Mouse (Mus musculus) mammary gland, adult 2 months (tissue): ENCODE data around the gene Pgk1. TPM values are rescaled to one million over a fixed set of nuclear protein-coding genes. Genes with fewer than 3 reads are reported as not detected.

ENCODE experiments used
- polyA plus RNA-seq: library from polyadenylated mRNA; depleted of rRNA; stranded (reverse); fragments of >200 nt; gene quantifications from 2 replicates; pipeline ENCODE4 v1.2.3, GENCODE M21; 2012; ENCODE audit warnings: low replicate concordance; rRNA removed

The Pgk1 gene
- 53.5 and 240 TPM in 2 replicates for polyA plus RNA-seq

GRCm38 (mm10) chrX:106186713-106187649 is at the start of gene Pgk1:
Gene Pgk1, plus strand, starts transcription at chrX:106187100.

GRCm38 (mm10) chrX:106142936-106143335 is 44.0 kb upstream of the Pgk1 start, which contains the start of gene Tlr13:
Gene Tlr13, plus strand, starts transcription at chrX:106143204.

GRCm38 (mm10) chrX:106221058-106221457 is 34.2 kb downstream of the Pgk1 start, which contains the start of gene Taf9b:
Gene Taf9b, minus strand, starts transcription at chrX:106221158.

Other genes starting within 250 kb of the Pgk1 start
- 2.9 and 9.1 TPM in 2 replicates for gene Magt1, start 175.2 kb upstream of the Pgk1 start, polyA plus RNA-seq
- gene Cox7b, start 171.4 kb upstream of the Pgk1 start, polyA plus RNA-seq, result 94.6 and 306 TPM in 2 replicates
- 1.7 and 4.5 TPM in 2 replicates for gene Atp7a, start 159.8 kb upstream of the Pgk1 start, polyA plus RNA-seq
- 0.93 and 1.1 TPM in 2 replicates for gene Tlr13, start 43.9 kb upstream of the Pgk1 start, polyA plus RNA-seq
- gene Taf9b, start 34.1 kb downstream of the Pgk1 start, polyA plus RNA-seq, result 3.4 and 8.8 TPM in 2 replicates
- not detected in 2 replicates for gene Fnd3c2, start 68.3 kb downstream of the Pgk1 start, polyA plus RNA-seq